In genomic region chr11:70681170-70681569, GRCm38 (mm10) we compare ENCODE assay signal across 19 mouse cellular contexts. TPM values are rescaled to one million over a fixed set of nuclear protein-coding genes. Genes with fewer than 3 reads are reported as not detected.
DNase-seq lines count a peak whose midpoint lies in the region; ATAC-seq and TF ChIP-seq lines count a peak whose summit lies in the region.
"Had no signal": no experiment of that assay in that cellular context is flagged by ENCODE, and none has a peak within 500 bp of the region (broad histone marks: within the 10 kb centered on the region; RNA-seq: fewer than 3 reads in every experiment).

No protein-coding gene starts in this region.

- peak overlapping the region; percentile 12; the same call in 1 of the 2 replicates for H3K9ac ChIP-seq in forebrain, embryonic 12.5 days
- no peak overlapping the region for H3K9ac ChIP-seq in forebrain, embryonic 14.5 days (ENCODE audit: low read length)
- H3K9ac ChIP-seq in kidney, embryonic 14.5 days (ENCODE audit: low read depth, low read length) = no peak overlapping the region; the same call in 1 of the 2 replicates
- peak overlapping the region; percentile 48 for H3K9ac ChIP-seq in ES-Bruce4 (ENCODE audit: low read depth, poor library complexity, severe bottlenecking)
- 0 out of 2 replicates have a peak overlapping the region, but pooled peaks have one; percentile 12 for H3K9ac ChIP-seq in hindbrain, embryonic 14.5 days
- H3K9ac ChIP-seq: limb, embryonic 12.5 days; liver, embryonic 12.5 days had no signal

- 67% methylated on average over 12 of the region's 12 CpGs for WGBS in forebrain, embryonic 12.5 days
- 65% methylated on average over 12 of the region's 12 CpGs for WGBS in forebrain, embryonic 14.5 days
- 58% methylated on average over 12 of the region's 12 CpGs for WGBS in kidney, embryonic 14.5 days
- WGBS in hindbrain, embryonic 14.5 days = 73% methylated on average over 12 of the region's 12 CpGs

- peaks cover 52% of the 10 kb centered on the region for H3K36me3 ChIP-seq in forebrain, embryonic 12.5 days (replicated peaks)
- peaks cover 62% of the 10 kb centered on the region for H3K36me3 ChIP-seq in forebrain, embryonic 14.5 days (ENCODE audit: control insufficient read depth, insufficient read depth, low read length)
- peaks cover 56% of the 10 kb centered on the region for H3K36me3 ChIP-seq in kidney, embryonic 14.5 days (ENCODE audit: control insufficient read depth, insufficient read depth, low read length)
- H3K36me3 ChIP-seq in ES-Bruce4 (ENCODE audit: control insufficient read depth, insufficient read depth, low read length, poor library complexity, severe bottlenecking) = no peaks in the 10 kb centered on the region
- H3K36me3 ChIP-seq in hindbrain, embryonic 14.5 days (replicated peaks; ENCODE audit: control insufficient read depth, insufficient read depth) = peaks cover 78% of the 10 kb centered on the region

- no peaks in the 10 kb centered on the region for H3K27me3 ChIP-seq in forebrain, embryonic 12.5 days
- H3K27me3 ChIP-seq in forebrain, embryonic 14.5 days (replicated peaks; ENCODE audit: control insufficient read depth, insufficient read depth, low read length) = no peaks in the 10 kb centered on the region
- H3K27me3 ChIP-seq in kidney, embryonic 14.5 days (ENCODE audit: control insufficient read depth, insufficient read depth, low read length) = no peaks in the 10 kb centered on the region
- no peaks in the 10 kb centered on the region for H3K27me3 ChIP-seq in ES-Bruce4 (ENCODE audit: control insufficient read depth, insufficient read depth, low read length, poor library complexity, severe bottlenecking)
- no peaks in the 10 kb centered on the region for H3K27me3 ChIP-seq in hindbrain, embryonic 14.5 days (ENCODE audit: control insufficient read depth, insufficient read depth, low read length)
- H3K27me3 ChIP-seq: embryonic facial prominence, embryonic 13.5 days; limb, embryonic 12.5 days; liver, embryonic 12.5 days; megakaryocyte, embryonic 14.5 days had no signal

- no peaks in the 10 kb centered on the region for H3K9me3 ChIP-seq in forebrain, embryonic 12.5 days
- H3K9me3 ChIP-seq in forebrain, embryonic 14.5 days (replicated peaks; ENCODE audit: control insufficient read depth, low read length) = no peaks in the 10 kb centered on the region
- no peaks in the 10 kb centered on the region for H3K9me3 ChIP-seq in kidney, embryonic 14.5 days (ENCODE audit: control insufficient read depth, low read length)
- no peaks in the 10 kb centered on the region for H3K9me3 ChIP-seq in ES-Bruce4 (replicated peaks; ENCODE audit: control insufficient read depth, insufficient read depth, low read length, poor library complexity, severe bottlenecking)
- H3K9me3 ChIP-seq in hindbrain, embryonic 14.5 days (ENCODE audit: control insufficient read depth, low read length) = no peaks in the 10 kb centered on the region
- H3K9me3 ChIP-seq: embryonic facial prominence, embryonic 13.5 days; limb, embryonic 12.5 days; liver, embryonic 12.5 days; megakaryocyte, embryonic 14.5 days had no signal

- no peak for TF ChIP-seq EP300 in ES-Bruce4 (IDR thresholded peaks at IDR 0.05; ENCODE audit: insufficient read depth, low read depth, low read length)

- TF ChIP-seq CTCF in ES-Bruce4 (IDR thresholded peaks at IDR 0.05; ENCODE audit: low read depth, low read length) = no peak

- H3K4me2 ChIP-seq in forebrain, embryonic 12.5 days = no peak overlapping the region
- H3K4me2 ChIP-seq in forebrain, embryonic 14.5 days (ENCODE audit: low read length) = no peak overlapping the region
- no peak overlapping the region for H3K4me2 ChIP-seq in kidney, embryonic 14.5 days (replicated peaks; ENCODE audit: low read depth, low read length)
- no peak overlapping the region for H3K4me2 ChIP-seq in hindbrain, embryonic 14.5 days (replicated peaks)
- H3K4me2 ChIP-seq: embryonic facial prominence, embryonic 13.5 days; limb, embryonic 12.5 days; liver, embryonic 12.5 days had no signal

- H3K27ac ChIP-seq in forebrain, embryonic 12.5 days = peak overlapping the region; percentile 1; the same call in 1 of the 2 replicates
- H3K27ac ChIP-seq in forebrain, embryonic 14.5 days (ENCODE audit: low read depth, low read length) = no peak overlapping the region
- no peak overlapping the region for H3K27ac ChIP-seq in kidney, embryonic 14.5 days (ENCODE audit: low read depth, low read length)
- H3K27ac ChIP-seq in ES-Bruce4 (ENCODE audit: insufficient read depth, low read length) = no peak overlapping the region
- H3K27ac ChIP-seq in hindbrain, embryonic 14.5 days = no peak overlapping the region
- H3K27ac ChIP-seq: embryonic facial prominence, embryonic 13.5 days; limb, embryonic 12.5 days; liver, embryonic 12.5 days had no signal

- no peak for ATAC-seq in forebrain, embryonic 12.5 days (ENCODE audit: low FRiP score)
- no peak for ATAC-seq in forebrain, embryonic 14.5 days
- ATAC-seq in kidney, embryonic 14.5 days (ENCODE audit: low FRiP score, low TSS enrichment) = no peak
- ATAC-seq in hindbrain, embryonic 14.5 days (ENCODE audit: low FRiP score) = no peak
- ATAC-seq: CD4-positive, CD25-positive, alpha-beta regulatory T cell, adult 4 months; liver, embryonic 12.5 days had no signal

- no peak for TF ChIP-seq POLR2A in ES-Bruce4 (IDR thresholded peaks at IDR 0.05; ENCODE audit: insufficient read depth, low read length)

- no peak overlapping the region for H3K4me3 ChIP-seq in forebrain, embryonic 12.5 days (replicated peaks)
- no peak overlapping the region for H3K4me3 ChIP-seq in forebrain, embryonic 14.5 days (ENCODE audit: low read depth, low read length)
- H3K4me3 ChIP-seq in kidney, embryonic 14.5 days (ENCODE audit: low read length) = no peak overlapping the region
- peak overlapping the region; percentile 17 for H3K4me3 ChIP-seq in ES-Bruce4 (ENCODE audit: low read depth, low read length)
- H3K4me3 ChIP-seq in hindbrain, embryonic 14.5 days (replicated peaks; ENCODE audit: low read length) = no peak overlapping the region
- H3K4me3 ChIP-seq: embryonic facial prominence, embryonic 13.5 days; limb, embryonic 12.5 days; liver, embryonic 12.5 days; megakaryocyte, embryonic 14.5 days; myocyte had no signal

- no peak for DNase-seq in forebrain, embryonic 14.5 days (ENCODE audit: low spot score)
- peak; percentile 6 for DNase-seq in kidney, postnatal 10 days
- DNase-seq in hindbrain, embryonic 14.5 days (ENCODE audit: low spot score) = no peak
- no peak for DNase-seq in Muller cell, postnatal 12 days (ENCODE audit: inconsistent ontology term)
- DNase-seq in cerebellum, postnatal 36 days = no peak
- DNase-seq: cerebellum, adult 18-20 months; gastrocnemius, postnatal 36 days; lung, adult 2 months; spleen, adult 18-20 months; thymus, postnatal 36 days had no signal

- H3K4me1 ChIP-seq in forebrain, embryonic 12.5 days = peaks cover 17% of the 10 kb centered on the region
- peaks cover 8% of the 10 kb centered on the region for H3K4me1 ChIP-seq in forebrain, embryonic 14.5 days (ENCODE audit: control insufficient read depth, insufficient read depth, low read length)
- H3K4me1 ChIP-seq in kidney, embryonic 14.5 days (ENCODE audit: control insufficient read depth, insufficient read depth, low read length) = peaks cover 5% of the 10 kb centered on the region
- H3K4me1 ChIP-seq in ES-Bruce4 (ENCODE audit: control insufficient read depth, insufficient read depth, low read length) = peaks cover 6% of the 10 kb centered on the region
- peaks cover 8% of the 10 kb centered on the region; the same call in 1 of the 2 replicates for H3K4me1 ChIP-seq in hindbrain, embryonic 14.5 days (replicated peaks; ENCODE audit: control insufficient read depth, insufficient read depth, low read length)

RNA-seq across cellular contexts. Expression of gene Camta2, which starts 6.7 kb away (rescaled TPM):
- 12.6 and 13.9 TPM in 2 replicates for polyA plus RNA-seq in forebrain, embryonic 12.5 days (2016; fragmentation: Nextera tagmentation; extraction: Ambion mirVana)
- 8.7 and 14.9 TPM in 2 replicates for polyA plus RNA-seq in forebrain, embryonic 14.5 days (2014; fragmentation: Nextera tagmentation; extraction: Ambion mirVana)
- 10.8 and 16.1 TPM in 2 replicates for polyA plus RNA-seq in kidney, embryonic 14.5 days (2014; fragmentation: Nextera tagmentation; extraction: Ambion mirVana)
- polyA plus RNA-seq in ES-Bruce4 (2011; ENCODE audit: insufficient read depth, insufficient read length, low read depth, missing spikeins) = 10.0 and 12.8 TPM in 2 replicates
- 24.2 and 26.1 TPM in 2 replicates for polyA plus RNA-seq in hindbrain, embryonic 14.5 days (2014; fragmentation: Nextera tagmentation; extraction: Ambion mirVana)

RNA-seq across cellular contexts. Expression of gene Spag7, which starts 12.0 kb away (rescaled TPM):
- polyA plus RNA-seq in forebrain, embryonic 12.5 days (2016; fragmentation: Nextera tagmentation; extraction: Ambion mirVana) = 144 and 149 TPM in 2 replicates
- polyA plus RNA-seq in forebrain, embryonic 14.5 days (2014; fragmentation: Nextera tagmentation; extraction: Ambion mirVana) = 65.4 and 83.9 TPM in 2 replicates
- 177 and 230 TPM in 2 replicates for polyA plus RNA-seq in kidney, embryonic 14.5 days (2014; fragmentation: Nextera tagmentation; extraction: Ambion mirVana)
- 195 and 218 TPM in 2 replicates for polyA plus RNA-seq in ES-Bruce4 (2011; ENCODE audit: insufficient read depth, insufficient read length, low read depth, missing spikeins)
- 94.8 and 115 TPM in 2 replicates for polyA plus RNA-seq in hindbrain, embryonic 14.5 days (2014; fragmentation: Nextera tagmentation; extraction: Ambion mirVana)

RNA-seq across cellular contexts. Expression of gene Inca1, which starts 18.8 kb away (rescaled TPM):
- polyA plus RNA-seq in forebrain, embryonic 12.5 days (2016; fragmentation: Nextera tagmentation; extraction: Ambion mirVana) = 0.55 and 0.96 TPM in 2 replicates
- polyA plus RNA-seq in forebrain, embryonic 14.5 days (2014; fragmentation: Nextera tagmentation; extraction: Ambion mirVana) = 0.75 and 1.1 TPM in 2 replicates
- 1.3 and 2.1 TPM in 2 replicates for polyA plus RNA-seq in kidney, embryonic 14.5 days (2014; fragmentation: Nextera tagmentation; extraction: Ambion mirVana)
- 4.4 and 4.5 TPM in 2 replicates for polyA plus RNA-seq in ES-Bruce4 (2011; ENCODE audit: insufficient read depth, insufficient read length, low read depth, missing spikeins)
- polyA plus RNA-seq in hindbrain, embryonic 14.5 days (2014; fragmentation: Nextera tagmentation; extraction: Ambion mirVana) = 1.4 and 1.9 TPM in 2 replicates

RNA-seq across cellular contexts. Expression of gene Kif1c, which starts 19.2 kb away (rescaled TPM):
- 1.7 and 3.2 TPM in 2 replicates for polyA plus RNA-seq in forebrain, embryonic 12.5 days (2016; fragmentation: Nextera tagmentation; extraction: Ambion mirVana)
- polyA plus RNA-seq in forebrain, embryonic 14.5 days (2014; fragmentation: Nextera tagmentation; extraction: Ambion mirVana) = 4.6 and 4.7 TPM in 2 replicates
- polyA plus RNA-seq in kidney, embryonic 14.5 days (2014; fragmentation: Nextera tagmentation; extraction: Ambion mirVana) = 10.0 and 15.6 TPM in 2 replicates
- polyA plus RNA-seq in ES-Bruce4 (2011; ENCODE audit: insufficient read depth, insufficient read length, low read depth, missing spikeins) = 38.2 and 42.2 TPM in 2 replicates
- polyA plus RNA-seq in hindbrain, embryonic 14.5 days (2014; fragmentation: Nextera tagmentation; extraction: Ambion mirVana) = 4.9 and 6.8 TPM in 2 replicates

RNA-seq across cellular contexts. Expression of gene Eno3, which starts 24.2 kb away (rescaled TPM):
- 9.0 and 9.7 TPM in 2 replicates for polyA plus RNA-seq in forebrain, embryonic 12.5 days (2016; fragmentation: Nextera tagmentation; extraction: Ambion mirVana)
- 5.7 and 5.9 TPM in 2 replicates for polyA plus RNA-seq in forebrain, embryonic 14.5 days (2014; fragmentation: Nextera tagmentation; extraction: Ambion mirVana)
- polyA plus RNA-seq in kidney, embryonic 14.5 days (2014; fragmentation: Nextera tagmentation; extraction: Ambion mirVana) = 22.4 and 26.8 TPM in 2 replicates
- polyA plus RNA-seq in ES-Bruce4 (2011; ENCODE audit: insufficient read depth, insufficient read length, low read depth, missing spikeins) = 14.7 and 15.7 TPM in 2 replicates
- polyA plus RNA-seq in hindbrain, embryonic 14.5 days (2014; fragmentation: Nextera tagmentation; extraction: Ambion mirVana) = 6.4 and 7.8 TPM in 2 replicates

Comparison
In these comparisons a context has a peak if more than half of its experiments do, and no peak if none do; other contexts are left out.
1. H3K9ac ChIP-seq: peak in forebrain, embryonic 12.5 days (single experiment), ES-Bruce4 (single experiment) and hindbrain, embryonic 14.5 days (single experiment); none in forebrain, embryonic 14.5 days (single experiment) and kidney, embryonic 14.5 days (single experiment).